8 mouse cellular contexts compared by ENCODE assay signal in genomic region chr9:66974721-66975225, GRCm38 (mm10). TPM values are rescaled to one million over a fixed set of nuclear protein-coding genes. Genes with fewer than 3 reads are reported as not detected.
DNase-seq lines count a peak whose midpoint lies in the region; ATAC-seq and TF ChIP-seq lines count a peak whose summit lies in the region.

No protein-coding gene starts in this region.

- H3K27me3 ChIP-seq in hindbrain, embryonic 14.5 days (ENCODE audit: control insufficient read depth, insufficient read depth, low read length): no peaks in the 10 kb centered on the region
- H3K27me3 ChIP-seq in megakaryocyte, embryonic 14.5 days (replicated peaks): no peaks in the 10 kb centered on the region

- peak overlapping the region; percentile 74 for H3K9ac ChIP-seq in hindbrain, embryonic 14.5 days

- peak overlapping the region; percentile 63 for H3K4me3 ChIP-seq in hindbrain, embryonic 14.5 days (replicated peaks; ENCODE audit: low read length)
- peak overlapping the region; percentile 96 for H3K4me3 ChIP-seq in left cerebral cortex, adult 2 months
- H3K4me3 ChIP-seq in megakaryocyte, embryonic 14.5 days (replicated peaks): peak overlapping the region; percentile 95

- peak; percentile 81 for ATAC-seq in hindbrain, embryonic 14.5 days (ENCODE audit: low FRiP score)

- intact Hi-C loops in left cerebral cortex, adult 2 months (cut with DNase I): loop anchor here (2.0 to 5.0 kb wide), 3 partner anchors 28 to 97 kb away; partner anchors contain the start of genes Rab8b and Rps27l

- under 1% methylated on average over 36 of the region's 41 CpGs for WGBS in hindbrain, embryonic 14.5 days

- H3K36me3 ChIP-seq in hindbrain, embryonic 14.5 days (replicated peaks; ENCODE audit: control insufficient read depth, insufficient read depth): peaks cover 25% of the 10 kb centered on the region
- H3K36me3 ChIP-seq in megakaryocyte, embryonic 14.5 days (replicated peaks; ENCODE audit: low read length): peaks cover 34% of the 10 kb centered on the region

- H3K4me2 ChIP-seq in hindbrain, embryonic 14.5 days (replicated peaks): peak overlapping the region; percentile 58

- H3K9me3 ChIP-seq in hindbrain, embryonic 14.5 days (ENCODE audit: control insufficient read depth, low read length): no peaks in the 10 kb centered on the region
- no peaks in the 10 kb centered on the region for H3K9me3 ChIP-seq in megakaryocyte, embryonic 14.5 days

- H3K4me1 ChIP-seq in hindbrain, embryonic 14.5 days (replicated peaks; ENCODE audit: control insufficient read depth, insufficient read depth, low read length): peaks cover 11% of the 10 kb centered on the region
- H3K4me1 ChIP-seq in megakaryocyte, embryonic 14.5 days: peaks cover 43% of the 10 kb centered on the region

- TF ChIP-seq CTCF in left cerebral cortex, adult 2 months (IDR thresholded peaks at IDR 0.05): peak; percentile 19

- H3K27ac ChIP-seq in hindbrain, embryonic 14.5 days: peak overlapping the region; percentile 86
- H3K27ac ChIP-seq in left cerebral cortex, adult 2 months: peak overlapping the region; percentile 92

- peak; percentile 85 to 91 for DNase-seq in adrenal gland, adult (ENCODE audit: inconsistent age in 2 of 2, low spot score in 1 of 2)
- DNase-seq in cerebellum, postnatal 36 days: peak; percentile 58 to 68
- peak; percentile 50 to 51 for DNase-seq in frontal cortex, postnatal 36 days (ENCODE audit: low spot score in 2 of 2)
- DNase-seq in hindbrain, embryonic 14.5 days (ENCODE audit: low spot score): peak; percentile 68
- peak; percentile 55 to 57 for DNase-seq in left cerebral cortex, adult 2 months (ENCODE audit: extremely low spot score in 1 of 2, low spot score in 2 of 2)
- DNase-seq in right cerebral cortex, adult 2 months (ENCODE audit: low spot score in 2 of 2): peak; percentile 38 to 59
- DNase-seq in yolk sac, embryonic 10.5 days (ENCODE audit: low spot score): peak; percentile 89

RNA-seq across cellular contexts. Expression of gene Lactb, which starts 0.5 kb away (rescaled TPM):
- polyA plus RNA-seq in hindbrain, embryonic 14.5 days (2014; fragmentation: Nextera tagmentation; extraction: Ambion mirVana): 15.4 and 17.8 TPM in 2 replicates
- total RNA-seq in left cerebral cortex, adult 2 months (2021): 10 to 100 TPM; 18.8 to 21.7 TPM
- 8.5 TPM in 2 replicates for polyA plus RNA-seq in megakaryocyte, embryonic 14.5 days (2012; ENCODE audit: insufficient read depth, low replicate concordance)

RNA-seq across cellular contexts. Expression of gene Rps27l, which starts 28.9 kb away (rescaled TPM):
- 215 and 261 TPM in 2 replicates for polyA plus RNA-seq in hindbrain, embryonic 14.5 days (2014; fragmentation: Nextera tagmentation; extraction: Ambion mirVana)
- 10 to 100 TPM; 34.2 to 39.5 TPM for total RNA-seq in left cerebral cortex, adult 2 months (2021)
- polyA plus RNA-seq in megakaryocyte, embryonic 14.5 days (2012; ENCODE audit: insufficient read depth, low replicate concordance): 23.8 and 219 TPM in 2 replicates

RNA-seq across cellular contexts. Expression of gene Rab8b, which starts 55.3 kb away (rescaled TPM):
- polyA plus RNA-seq in hindbrain, embryonic 14.5 days (2014; fragmentation: Nextera tagmentation; extraction: Ambion mirVana): 33.8 and 38.2 TPM in 2 replicates
- 10 to 100 TPM; 30.7 to 32.1 TPM for total RNA-seq in left cerebral cortex, adult 2 months (2021)
- polyA plus RNA-seq in megakaryocyte, embryonic 14.5 days (2012; ENCODE audit: insufficient read depth, low replicate concordance): 3.2 TPM in 1 of 2 replicates, not detected in the other

Comparison
In these comparisons a context has a peak if more than half of its experiments do, and no peak if none do; other contexts are left out.
1. Peak in every context shown above with its lines: DNase-seq, ATAC-seq, H3K4me3 ChIP-seq and H3K27ac ChIP-seq.